Mouse (Mus musculus): ENCODE results near the gene Abcg8. TPM values are rescaled to one million over a fixed set of nuclear protein-coding genes. Genes with fewer than 3 reads are reported as not detected.

The Abcg8 gene
- total and polyA plus RNA-seq, 3 experiments, result not detected

DNA sequence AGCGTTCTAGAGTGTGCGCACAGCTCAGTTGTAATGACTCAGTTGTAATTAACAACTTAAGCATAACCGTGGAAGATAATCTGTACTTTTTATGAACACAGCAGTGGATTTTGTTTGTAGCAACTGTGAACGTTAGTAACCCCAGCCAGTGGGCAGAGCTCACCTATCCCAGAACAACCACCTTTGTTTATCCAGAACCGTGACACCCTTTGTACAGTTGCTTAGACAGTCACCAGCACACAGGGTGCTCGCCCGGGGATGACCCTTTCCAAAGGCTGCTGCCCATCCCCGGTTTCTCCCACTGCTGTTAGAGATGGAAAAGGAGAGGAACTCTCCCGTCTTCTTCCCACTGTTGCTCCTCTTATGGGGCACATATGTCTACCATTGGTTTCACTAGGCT lies 22.6 kb upstream of the Abcg8 start:
- Histone ChIP-seq H3K4me3 (ENCODE audit: control insufficient read depth in 1 of 2, insufficient read depth in 1 of 2, low read depth in 2 of 2, low read length in 2 of 2) (no peak overlapping the region), H3K36me3 (ENCODE audit: control insufficient read depth in 1 of 2, insufficient read depth in 2 of 2, low read length in 2 of 2) (no peaks in the 10 kb centered on the region), H3K79me2 (ENCODE audit: control insufficient read depth, insufficient read depth, low read length, poor library complexity) (no peaks in the 10 kb centered on the region), H3K9me3 (replicated peaks; ENCODE audit: insufficient read depth, low read length) (no peaks in the 10 kb centered on the region), H3K9ac (ENCODE audit: control insufficient read depth, low read depth, low read length, poor library complexity, severe bottlenecking) (no peak overlapping the region), H3K27ac (ENCODE audit: control insufficient read depth, low read depth, low read length) (no peak overlapping the region), H3K27me3 (ENCODE audit: control insufficient read depth in 1 of 2, insufficient read depth in 2 of 2, low read length in 2 of 2) (peaks cover 0 to 2% of the 10 kb centered on the region in 2 experiments; a peak in 3 of 4 replicates), H3K4me1 (ENCODE audit: control insufficient read depth in 1 of 2, insufficient read depth in 2 of 2, low read length in 2 of 2) (no peaks in the 10 kb centered on the region)
- no peak for TF ChIP-seq KAT2A (conservative IDR thresholded peaks at IDR 0.05; ENCODE audit: low read depth, low read length)
- DNase-seq (ENCODE audit: low read depth, low spot score), result no peak

DNA sequence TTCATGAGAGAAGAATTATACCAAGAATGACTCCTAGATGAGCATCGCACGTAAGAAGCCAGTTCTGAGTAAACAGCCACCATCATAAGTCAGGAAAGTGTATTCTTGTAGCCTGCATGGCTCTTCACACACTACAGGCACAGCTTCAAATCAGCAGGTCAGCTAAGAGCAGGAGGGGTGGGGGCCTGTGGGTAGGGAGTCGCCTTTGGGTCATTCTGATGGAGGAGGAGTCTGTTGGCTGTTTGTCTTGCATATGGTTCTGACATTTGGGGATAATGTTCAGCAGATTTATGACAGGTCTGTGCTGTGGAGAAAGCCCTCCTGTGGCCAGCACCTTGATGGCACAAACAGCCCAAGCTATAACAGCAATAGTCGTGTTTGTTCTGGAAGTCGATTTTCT lies 19.9 kb upstream of the Abcg8 start:
- Histone ChIP-seq H3K79me2 (ENCODE audit: control insufficient read depth, insufficient read depth, low read length, poor library complexity) (no peaks in the 10 kb centered on the region), H3K27me3 (ENCODE audit: control insufficient read depth in 1 of 2, insufficient read depth in 2 of 2, low read length in 2 of 2) (peaks cover 0 to 2% of the 10 kb centered on the region in 2 experiments; a peak in 3 of 4 replicates), H3K4me3 (ENCODE audit: control insufficient read depth in 1 of 2, insufficient read depth in 1 of 2, low read depth in 2 of 2, low read length in 2 of 2) (no peak overlapping the region), H3K27ac (ENCODE audit: control insufficient read depth, low read depth, low read length) (no peak overlapping the region), H3K9ac (ENCODE audit: control insufficient read depth, low read depth, low read length, poor library complexity, severe bottlenecking) (no peak overlapping the region), H3K9me3 (replicated peaks; ENCODE audit: insufficient read depth, low read length) (no peaks in the 10 kb centered on the region), H3K4me1 (ENCODE audit: control insufficient read depth in 1 of 2, insufficient read depth in 2 of 2, low read length in 2 of 2) (no peaks in the 10 kb centered on the region), H3K36me3 (ENCODE audit: control insufficient read depth in 1 of 2, insufficient read depth in 2 of 2, low read length in 2 of 2) (no peaks in the 10 kb centered on the region)
- TF ChIP-seq GATA1 (IDR thresholded peaks at IDR 0.05; ENCODE audit: low read depth, low read length) (no peak), CHD2 (IDR thresholded peaks at IDR 0.05; ENCODE audit: low read length) (no peak), MAX (IDR thresholded peaks at IDR 0.05; ENCODE audit: low read length) (no peak), POLR2AphosphoS5 (IDR thresholded peaks at IDR 0.05; ENCODE audit: borderline replicate concordance, low read depth, low read length) (no peak), ELF1 (IDR thresholded peaks at IDR 0.05; ENCODE audit: low read depth, low read length) (no peak), SMC3 (IDR thresholded peaks at IDR 0.05; ENCODE audit: low read depth, low read length) (no peak), CHD1 (IDR thresholded peaks at IDR 0.05; ENCODE audit: low read depth, low read length) (no peak), CTCF (IDR thresholded peaks at IDR 0.05 in 2 of 3, conservative IDR thresholded peaks at IDR 0.05 in 1 of 3; ENCODE audit: control insufficient read depth in 1 of 3, insufficient read depth in 1 of 3, low read depth in 2 of 3, low read length in 3 of 3, poor library complexity in 1 of 3, severe bottlenecking in 1 of 3) (no peak), MXI1 (IDR thresholded peaks at IDR 0.05; ENCODE audit: low read depth, low read length) (no peak), TBP (IDR thresholded peaks at IDR 0.05; ENCODE audit: low read depth, low read length) (no peak), POLR2A (IDR thresholded peaks at IDR 0.05; ENCODE audit: control insufficient read depth in 1 of 2, insufficient read depth in 1 of 2, low read depth in 1 of 2, low read length in 2 of 2, poor library complexity in 1 of 2) (no peak), ETS1 (IDR thresholded peaks at IDR 0.05; ENCODE audit: low read depth, low read length) (no peak), KAT2A (conservative IDR thresholded peaks at IDR 0.05; ENCODE audit: low read depth, low read length) (no peak), MAFK (IDR thresholded peaks at IDR 0.05; ENCODE audit: borderline replicate concordance, low read depth, low read length) (no peak), ZNF384 (IDR thresholded peaks at IDR 0.05; ENCODE audit: low read depth, low read length) (no peak), ZMIZ1 (IDR thresholded peaks at IDR 0.05; ENCODE audit: low read depth, low read length) (no peak)
- DNase-seq (ENCODE audit: low read depth, low spot score), result no peak

Measured in MEL (cell line).